Mouse (Mus musculus) limb, embryonic 11.5 days (tissue): ENCODE data around the gene Hoxb6. TPM values are rescaled to one million over a fixed set of nuclear protein-coding genes. Genes with fewer than 3 reads are reported as not detected.

ENCODE experiments used
- ATAC-seq: fragments of 200-750 bp; cut with Nextera tagmentation; 2 replicates; pipeline ENCODE4 v1.8.0; 2017; ENCODE audit warnings: low read depth; ENCODE audit not compliant: insufficient number of reproducible peaks, low FRiP score, low TSS enrichment
- DNase-seq: peaks from one replicate; pipeline ENCODE4 v3.0.0-alpha.2; 2015; ENCODE audit warnings: low spot score
- H3K27ac ChIP-seq: fragments of 300-500 bp; sonication (generic); replicated peaks from 2 replicates; pipeline ENCODE4 v1.5.1; 2014; ENCODE audit warnings: low read depth, mild to moderate bottlenecking, low read length
- H3K27me3 ChIP-seq: fragments of 300-500 bp; sonication (generic); 2 replicates; pipeline ENCODE4 v1.6.1; 2014; ENCODE audit warnings: mild to moderate bottlenecking, low read length, mixed read lengths; ENCODE audit not compliant: control insufficient read depth, insufficient read depth
- H3K36me3 ChIP-seq: fragments of 300-500 bp; sonication (generic); 2 replicates; pipeline ENCODE4 v1.6.1; 2014; ENCODE audit warnings: mild to moderate bottlenecking, low read length, moderate library complexity, mixed read lengths; ENCODE audit not compliant: control insufficient read depth, insufficient read depth
- H3K4me1 ChIP-seq: fragments of 300-500 bp; sonication (generic); 2 replicates; pipeline ENCODE4 v1.6.1; 2014; ENCODE audit warnings: low read length, mixed read lengths; ENCODE audit not compliant: control insufficient read depth, insufficient read depth
- H3K4me2 ChIP-seq: fragments of 300-500 bp; sonication (generic); 2 replicates; pipeline ENCODE4 v1.6.1; 2014; ENCODE audit warnings: low read depth, mild to moderate bottlenecking, moderate library complexity; ENCODE audit not compliant: severe bottlenecking
- H3K4me3 ChIP-seq: fragments of 300-500 bp; sonication (generic); 2 replicates; pipeline ENCODE4 v1.5.1; 2014; ENCODE audit warnings: low read depth, low read length
- H3K9ac ChIP-seq: fragments of 300-500 bp; sonication (generic); 2 replicates; pipeline ENCODE4 v1.6.1; 2014; ENCODE audit warnings: mild to moderate bottlenecking, low read length
- H3K9me3 ChIP-seq: fragments of 300-500 bp; sonication (generic); 2 replicates; pipeline ENCODE4 v1.6.1; 2016; ENCODE audit warnings: low read length; ENCODE audit not compliant: control insufficient read depth
- WGBS: fragments of 180-500 bp; shearing (Covaris S2); extraction: QIAGEN DNeasy Blood & Tissue Kit; methylation state at CpG from one replicate; pipeline ENCODE4 v1.1.7; 2014; 5-methylcytosine and 5-hydroxymethylcytosine counted together
- polyA plus RNA-seq: library from polyadenylated mRNA; unstranded; fragments of >200 nt; fragmentation: Nextera tagmentation; extraction: Ambion mirVana; gene quantifications from 2 replicates; pipeline ENCODE4 v1.2.1, GENCODE M21; 2014

The Hoxb6 gene
- polyA plus RNA-seq, 1 experiment from 2014 or later = 1.9 TPM

DNA sequence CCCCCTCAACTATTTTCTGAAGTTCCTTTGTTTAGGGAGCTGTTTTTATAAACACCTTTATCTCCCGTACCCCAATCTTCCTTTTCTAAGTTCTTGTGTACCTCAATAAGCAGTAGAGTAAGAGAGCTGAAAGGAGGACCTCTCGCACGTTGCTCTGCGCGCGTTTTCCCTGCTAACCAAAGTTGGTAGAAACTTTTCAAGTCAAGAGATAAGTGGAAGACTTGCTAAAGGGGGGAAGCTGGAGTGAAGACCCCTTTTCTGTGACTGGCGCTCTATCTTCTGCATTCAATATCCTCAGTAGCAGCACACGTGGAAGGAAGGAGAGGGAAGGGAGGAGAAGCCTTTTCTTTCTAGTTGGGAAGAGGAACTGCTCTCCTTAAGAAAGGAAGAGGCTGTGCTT is 32.7 kb downstream of the Hoxb6 start:
- no peak for ATAC-seq
- no peak for DNase-seq
- H3K4me1 ChIP-seq = peaks cover 10% of the 10 kb centered on the region
- WGBS = 15% methylated on average over 8 of the region's 8 CpGs
- no peak overlapping the region for H3K4me2 ChIP-seq
- H3K9me3 ChIP-seq = no peaks in the 10 kb centered on the region
- no peak overlapping the region for H3K27ac ChIP-seq
- H3K9ac ChIP-seq = no peak overlapping the region
- peaks cover 90% of the 10 kb centered on the region for H3K27me3 ChIP-seq
- no peaks in the 10 kb centered on the region for H3K36me3 ChIP-seq
- no peak overlapping the region for H3K4me3 ChIP-seq

GRCm38 (mm10) chr11:96325747-96326212 is 33.5 kb downstream of the Hoxb6 start:
- Histone ChIP-seq H3K27ac (no peak overlapping the region), H3K27me3 (peaks cover 90% of the 10 kb centered on the region), H3K4me1 (peaks cover 7% of the 10 kb centered on the region), H3K4me2 (peak overlapping the region; percentile 34; the same call in 1 of the 2 replicates), H3K36me3 (no peaks in the 10 kb centered on the region), H3K9ac (no peak overlapping the region), H3K9me3 (no peaks in the 10 kb centered on the region), H3K4me3 (no peak overlapping the region; the same call in 1 of the 2 replicates)
- no peak for ATAC-seq
- 3% methylated on average over 22 of the region's 22 CpGs for WGBS
- DNase-seq = peak; percentile 78

- H3K9ac ChIP-seq = no peak overlapping the region
- peaks cover 7% of the 10 kb centered on the region for H3K4me1 ChIP-seq
- no peaks in the 10 kb centered on the region for H3K36me3 ChIP-seq
- H3K4me2 ChIP-seq = no peak overlapping the region; the same call in 1 of the 2 replicates
- ATAC-seq = no peak
- WGBS = 3% methylated on average over 12 of the region's 12 CpGs
- no peak overlapping the region for H3K27ac ChIP-seq
- peaks cover 92% of the 10 kb centered on the region for H3K27me3 ChIP-seq
- no peaks in the 10 kb centered on the region for H3K9me3 ChIP-seq
- no peak overlapping the region for H3K4me3 ChIP-seq
- no peak for DNase-seq
These were observed 34.4 kb downstream of the Hoxb6 start for GRCm38 (mm10) chr11:96326705-96327104.

- H3K9ac ChIP-seq = no peak overlapping the region
- WGBS = 9% methylated on average over 7 of the region's 7 CpGs
These were observed 34.8 kb downstream of the Hoxb6 start for GRCm38 (mm10) chr11:96327122-96327521.

GRCm38 (mm10) chr11:96327750-96328149 is 35.5 kb downstream of the Hoxb6 start:
- Histone ChIP-seq H3K9me3 (no peaks in the 10 kb centered on the region), H3K9ac (no peak overlapping the region), H3K4me1 (peaks cover 17% of the 10 kb centered on the region), H3K4me2 (no peak overlapping the region), H3K36me3 (no peaks in the 10 kb centered on the region), H3K27ac (no peak overlapping the region), H3K27me3 (peaks cover 93% of the 10 kb centered on the region), H3K4me3 (no peak overlapping the region)
- WGBS = 15% methylated on average over 5 of the region's 5 CpGs
- no peak for DNase-seq
- no peak for ATAC-seq

More at GRCm38 (mm10) chr11:96327122-96327521, 34.8 kb downstream of the Hoxb6 start:
- DNase-seq (no peak), ATAC-seq (no peak)
- Histone ChIP-seq H3K4me2 (no peak overlapping the region), H3K4me3 (no peak overlapping the region), H3K9me3 (no peaks in the 10 kb centered on the region), H3K27ac (no peak overlapping the region), H3K4me1 (peaks cover 11% of the 10 kb centered on the region), H3K36me3 (no peaks in the 10 kb centered on the region), H3K27me3 (peaks cover 92% of the 10 kb centered on the region)

DNA sequence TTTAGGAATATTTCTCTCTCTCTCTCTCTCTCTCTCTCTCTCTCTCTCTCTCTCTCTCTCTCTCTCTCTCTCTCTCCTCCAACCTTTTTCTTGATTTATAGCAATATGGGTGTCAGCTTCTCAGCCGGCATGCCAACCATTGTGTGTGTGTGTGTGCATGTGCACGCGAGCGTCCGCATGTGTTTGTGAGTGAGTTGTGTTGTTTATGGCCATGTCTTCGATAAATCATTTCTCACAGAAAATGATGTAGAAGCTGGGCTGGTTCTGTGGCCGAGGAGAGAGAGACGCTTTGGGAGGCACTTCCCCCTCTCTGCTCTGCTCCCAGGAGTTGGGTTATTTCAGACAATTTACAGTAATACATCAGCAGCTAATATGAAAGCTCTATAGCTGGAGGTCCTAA is 36.3 kb downstream of the Hoxb6 start:
- Histone ChIP-seq H3K9ac (no peak overlapping the region), H3K27me3 (peaks cover 95% of the 10 kb centered on the region), H3K4me3 (no peak overlapping the region), H3K4me2 (no peak overlapping the region), H3K27ac (no peak overlapping the region), H3K36me3 (no peaks in the 10 kb centered on the region), H3K4me1 (peaks cover 22% of the 10 kb centered on the region), H3K9me3 (no peaks in the 10 kb centered on the region)
- WGBS = 12% methylated on average over 8 of the region's 8 CpGs
- no peak for DNase-seq
- ATAC-seq = no peak

DNA sequence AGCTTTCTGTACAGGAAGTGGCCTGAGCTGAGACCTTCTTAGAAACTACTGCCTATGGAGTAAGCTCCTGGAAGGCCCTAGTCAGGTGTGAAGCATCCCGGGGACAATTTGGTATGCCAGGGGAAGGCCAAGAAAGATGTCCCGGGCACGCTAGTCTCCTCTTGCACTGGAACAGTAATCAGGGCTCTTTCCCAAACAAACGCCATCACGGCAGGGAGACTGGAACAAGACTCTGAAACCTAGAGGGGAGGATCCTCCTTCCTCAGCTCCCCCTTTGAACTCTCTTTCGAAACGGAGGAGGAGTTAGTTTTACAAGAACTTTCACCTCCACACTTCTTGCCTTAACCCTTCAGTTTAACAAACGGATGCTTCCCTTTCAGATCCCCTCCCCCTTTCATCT is 39.8 kb downstream of the Hoxb6 start:
- H3K9ac ChIP-seq = no peak overlapping the region

GRCm38 (mm10) chr11:96332618-96333032 is 40.3 kb downstream of the Hoxb6 start:
- WGBS = under 1% methylated on average over 33 of the region's 35 CpGs
- H3K4me3 ChIP-seq = peak overlapping the region; percentile 37
- DNase-seq (peak; percentile 76), ATAC-seq (no peak)
- peak overlapping the region; percentile 71 for H3K9ac ChIP-seq
- H3K27ac ChIP-seq = peak overlapping the region; percentile 65
- peaks cover 97% of the 10 kb centered on the region for H3K27me3 ChIP-seq
- no peaks in the 10 kb centered on the region for H3K9me3 ChIP-seq
- peaks cover 15% of the 10 kb centered on the region for H3K4me1 ChIP-seq
- H3K36me3 ChIP-seq = no peaks in the 10 kb centered on the region
- H3K4me2 ChIP-seq = peak overlapping the region; percentile 57

More for the DNA sequence above, 39.8 kb downstream of the Hoxb6 start:
- H3K27ac ChIP-seq = no peak overlapping the region
- ATAC-seq = no peak
- no peak for DNase-seq
- peak overlapping the region; percentile 3; the same call in 1 of the 2 replicates for H3K4me2 ChIP-seq
- 1% methylated on average over 8 of the region's 8 CpGs for WGBS
- no peaks in the 10 kb centered on the region for H3K36me3 ChIP-seq
- peak overlapping the region; percentile 37; the same call in 1 of the 2 replicates for H3K4me3 ChIP-seq
- H3K9me3 ChIP-seq = no peaks in the 10 kb centered on the region
- peaks cover 97% of the 10 kb centered on the region for H3K27me3 ChIP-seq
- H3K4me1 ChIP-seq = peaks cover 15% of the 10 kb centered on the region
